Mouse (Mus musculus): ENCODE results near the gene Hbs1l. TPM values are rescaled to one million over a fixed set of nuclear protein-coding genes. Genes with fewer than 3 reads are reported as not detected.
A peak's percentile ranks its signal among the peaks of the same experiment; 100 is the strongest.

The Hbs1l gene
- polyA plus RNA-seq, 1 experiment: 27.4 TPM

DNA sequence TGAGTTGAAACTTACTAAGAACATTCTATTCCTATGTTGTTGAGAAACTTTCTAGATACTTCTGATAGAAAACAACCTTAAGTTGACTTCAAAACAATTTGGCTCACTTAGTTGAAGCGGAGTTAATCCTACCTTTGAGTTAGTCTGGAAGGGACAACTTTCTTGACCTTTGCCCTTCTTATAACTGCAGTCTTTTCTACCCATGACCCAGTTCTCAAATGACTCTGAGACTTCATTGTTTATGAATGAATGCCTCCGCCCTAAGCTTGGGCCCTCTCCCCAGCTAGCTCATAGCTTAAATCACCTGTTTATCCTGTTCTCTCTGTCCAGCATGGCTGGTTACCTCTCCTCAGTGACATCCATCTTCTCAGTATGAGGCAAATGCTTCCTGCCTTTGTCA lies 73.8 kb downstream of the Hbs1l start:
- Histone ChIP-seq H3K4me1 (ENCODE audit: control insufficient read depth, insufficient read depth, low read length) (no peaks in the 10 kb centered on the region), H3K27ac (ENCODE audit: insufficient read depth, low read depth, low read length) (no peak overlapping the region), H3K4me3 (ENCODE audit: insufficient read depth, low read length) (no peak overlapping the region)
- TF ChIP-seq POLR2A (IDR thresholded peaks at IDR 0.05; ENCODE audit: borderline replicate concordance, low read depth, low read length): no peak
- TF ChIP-seq CTCF (IDR thresholded peaks at IDR 0.05; ENCODE audit: low read depth, low read length): no peak

DNA sequence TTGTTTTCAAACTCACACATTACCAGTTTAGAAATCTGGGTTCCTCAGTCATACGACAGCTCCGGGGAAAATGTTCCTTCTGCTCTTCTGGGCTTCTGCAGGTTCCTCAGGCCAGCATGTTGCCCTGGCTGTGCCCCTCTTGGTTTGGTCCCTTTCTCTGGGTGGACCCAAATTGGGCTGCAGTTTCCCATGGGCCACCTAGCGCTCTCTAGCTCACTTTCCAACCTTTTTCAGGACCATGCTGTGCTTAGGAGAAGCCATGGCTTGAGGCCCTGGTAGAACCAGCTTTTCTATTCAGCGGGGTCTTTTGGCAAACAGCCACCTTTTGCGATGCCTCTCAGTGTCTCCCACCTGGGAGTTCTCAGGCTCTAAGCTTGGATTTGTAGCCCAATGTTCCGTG lies 76.5 kb downstream of the Hbs1l start:
- TF ChIP-seq POLR2A (IDR thresholded peaks at IDR 0.05; ENCODE audit: borderline replicate concordance, low read depth, low read length): no peak
- no peak for TF ChIP-seq CTCF (IDR thresholded peaks at IDR 0.05; ENCODE audit: low read depth, low read length)
- peaks cover 8% of the 10 kb centered on the region for H3K4me1 ChIP-seq (ENCODE audit: control insufficient read depth, insufficient read depth, low read length)
- H3K27ac ChIP-seq (ENCODE audit: insufficient read depth, low read depth, low read length): no peak overlapping the region

DNA sequence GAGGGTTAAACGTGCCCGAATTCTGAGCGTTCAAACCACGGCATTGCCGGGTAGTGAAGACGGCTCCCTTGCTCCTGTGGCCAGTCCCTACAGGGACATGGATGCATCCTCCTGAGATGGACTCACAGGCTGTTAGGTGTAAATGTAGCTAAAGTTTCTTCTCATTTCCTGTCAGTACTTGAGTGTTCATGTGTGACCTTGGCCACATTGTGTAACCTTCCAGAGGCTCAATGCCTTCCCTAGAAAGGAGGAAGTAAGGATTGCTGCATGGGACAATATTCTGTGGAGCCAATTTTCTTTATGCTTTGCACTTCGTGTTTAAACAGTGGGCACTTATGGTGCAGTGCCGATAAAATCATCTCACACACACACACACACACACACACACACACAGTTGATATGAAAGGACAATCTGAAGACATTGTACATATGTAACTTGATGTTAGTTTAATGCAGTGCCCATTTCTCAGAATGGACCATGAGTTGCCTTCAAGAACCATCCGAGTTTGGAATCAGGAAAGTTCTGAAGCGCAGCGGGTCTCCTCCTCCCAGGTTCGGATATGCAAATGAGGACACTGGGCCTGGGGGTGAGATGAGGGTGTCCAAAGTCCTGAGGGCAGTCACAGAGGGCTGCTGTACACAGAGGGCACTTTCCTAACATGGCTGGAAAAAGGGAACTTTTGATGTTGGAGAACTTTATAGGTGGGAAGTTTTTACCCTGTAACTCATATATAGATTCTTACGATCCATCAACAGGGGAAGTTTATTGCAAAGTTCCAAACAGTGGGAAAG lies 81.1 kb downstream of the Hbs1l start, which contains the start of gene Aldh8a1:
Gene Aldh8a1 (plus strand): TSS at position 610 of the 792 bp plus-strand sequence.
- peak within 1 kb of the TSS; percentile 31; the same call in 1 of the 2 replicates for H3K27ac ChIP-seq (ENCODE audit: insufficient read depth, low read depth, low read length)
- TF ChIP-seq CTCF (IDR thresholded peaks at IDR 0.05; ENCODE audit: low read depth, low read length) (no peak), POLR2A (IDR thresholded peaks at IDR 0.05; ENCODE audit: borderline replicate concordance, low read depth, low read length) (no peak)
- H3K4me3 ChIP-seq (ENCODE audit: insufficient read depth, low read length): no peak within 1 kb of the TSS
- H3K4me1 ChIP-seq (ENCODE audit: control insufficient read depth, insufficient read depth, low read length): peaks cover 8% of the 10 kb centered on the region

More for the DNA sequence above, 76.5 kb downstream of the Hbs1l start:
- no peak overlapping the region for H3K4me3 ChIP-seq (ENCODE audit: insufficient read depth, low read length)

DNA sequence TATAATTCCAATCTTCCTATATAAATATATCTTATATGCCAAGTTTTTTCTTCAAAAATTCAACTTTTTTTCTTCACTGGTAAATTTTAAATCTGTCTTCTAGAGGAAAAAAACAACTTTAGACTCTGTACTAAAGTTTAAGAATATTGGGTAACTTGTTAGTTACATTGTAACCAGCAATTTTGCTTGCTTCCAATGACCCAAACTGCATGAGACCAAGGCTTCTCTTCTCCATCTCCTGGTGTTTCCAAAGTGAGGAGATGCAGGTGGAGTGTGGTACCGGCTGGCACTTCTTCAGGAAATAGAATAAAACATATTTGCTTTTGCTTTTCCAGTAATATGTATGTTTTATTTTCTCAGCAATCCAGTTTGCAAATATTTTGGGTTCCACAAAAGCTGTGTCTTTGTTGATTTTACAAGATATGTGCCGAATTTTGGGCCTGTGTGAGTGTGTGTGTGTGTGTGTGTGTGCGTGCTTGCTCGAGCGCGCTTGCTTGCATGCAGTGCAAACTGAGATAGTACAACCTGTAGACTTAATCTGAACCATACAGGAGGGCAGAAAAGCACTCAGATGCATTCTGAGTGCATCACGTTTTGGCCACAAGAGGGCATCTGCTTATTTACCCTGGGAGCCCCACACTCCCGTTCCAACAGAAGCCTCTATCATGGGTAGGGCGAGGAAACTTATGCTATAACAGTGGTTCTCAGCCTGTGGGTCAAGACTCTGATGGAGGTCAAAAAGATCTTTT lies 82.6 kb downstream of the Hbs1l start:
- Histone ChIP-seq H3K4me3 (ENCODE audit: insufficient read depth, low read length) (no peak overlapping the region), H3K27ac (ENCODE audit: insufficient read depth, low read depth, low read length) (no peak overlapping the region), H3K4me1 (ENCODE audit: control insufficient read depth, insufficient read depth, low read length) (peaks cover 8% of the 10 kb centered on the region)
- TF ChIP-seq POLR2A (IDR thresholded peaks at IDR 0.05; ENCODE audit: borderline replicate concordance, low read depth, low read length) (no peak), CTCF (IDR thresholded peaks at IDR 0.05; ENCODE audit: low read depth, low read length) (peak; percentile 60; the same call in 1 of the 2 replicates)

DNA sequence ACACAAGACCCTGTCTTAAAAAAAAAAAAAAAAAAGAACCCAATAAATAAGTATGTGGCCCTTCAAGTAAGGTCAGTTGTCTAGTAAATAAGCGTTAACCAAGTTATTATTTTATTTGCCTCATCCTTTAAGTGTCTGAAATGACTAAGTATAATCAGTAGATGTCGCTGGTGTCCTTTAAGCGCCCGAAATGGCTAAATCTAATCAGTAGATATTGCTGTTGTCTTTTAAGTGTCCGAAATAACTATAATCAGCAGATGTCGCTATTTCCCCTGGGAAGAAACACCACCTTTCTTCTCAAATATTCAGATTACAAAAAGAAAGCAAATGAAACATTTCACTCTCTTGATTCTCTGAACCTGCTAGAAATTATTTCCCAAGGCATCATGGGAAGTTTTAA lies 87.1 kb downstream of the Hbs1l start:
- TF ChIP-seq POLR2A (IDR thresholded peaks at IDR 0.05; ENCODE audit: borderline replicate concordance, low read depth, low read length) (no peak), CTCF (IDR thresholded peaks at IDR 0.05; ENCODE audit: low read depth, low read length) (no peak)
- Histone ChIP-seq H3K4me1 (ENCODE audit: control insufficient read depth, insufficient read depth, low read length) (no peaks in the 10 kb centered on the region), H3K27ac (ENCODE audit: insufficient read depth, low read depth, low read length) (no peak overlapping the region), H3K4me3 (ENCODE audit: insufficient read depth, low read length) (no peak overlapping the region)

DNA sequence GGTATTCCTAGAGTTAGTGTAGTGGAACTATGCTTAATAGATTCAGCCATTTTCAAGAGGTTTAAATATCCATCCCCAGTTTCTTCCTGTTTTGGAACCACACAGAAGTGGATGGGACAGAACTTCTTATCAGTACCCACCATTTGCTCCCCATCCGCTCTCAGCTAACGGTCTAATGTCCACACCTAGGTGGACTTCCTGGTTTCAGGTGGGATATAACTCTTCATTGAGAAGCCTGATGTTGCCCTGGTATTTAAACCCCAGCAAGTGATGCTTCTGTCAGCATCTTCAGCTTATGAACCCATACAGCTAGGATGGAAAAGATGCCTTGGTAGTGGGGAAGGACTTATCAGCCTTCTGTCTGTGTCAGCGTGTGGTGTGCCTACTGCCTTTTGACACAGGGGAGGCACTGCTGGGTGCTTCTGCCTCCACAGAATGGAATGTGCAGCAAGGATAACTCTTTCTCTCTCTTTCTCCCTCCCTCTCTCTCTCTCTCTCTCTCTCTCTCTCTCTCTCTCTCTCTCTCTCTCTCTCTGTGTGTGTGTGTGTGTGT lies 89.4 kb downstream of the Hbs1l start:
- Histone ChIP-seq H3K4me3 (ENCODE audit: insufficient read depth, low read length) (no peak overlapping the region), H3K27ac (ENCODE audit: insufficient read depth, low read depth, low read length) (no peak overlapping the region), H3K4me1 (ENCODE audit: control insufficient read depth, insufficient read depth, low read length) (no peaks in the 10 kb centered on the region)
- TF ChIP-seq POLR2A (IDR thresholded peaks at IDR 0.05; ENCODE audit: borderline replicate concordance, low read depth, low read length) (no peak), CTCF (IDR thresholded peaks at IDR 0.05; ENCODE audit: low read depth, low read length) (no peak)

DNA sequence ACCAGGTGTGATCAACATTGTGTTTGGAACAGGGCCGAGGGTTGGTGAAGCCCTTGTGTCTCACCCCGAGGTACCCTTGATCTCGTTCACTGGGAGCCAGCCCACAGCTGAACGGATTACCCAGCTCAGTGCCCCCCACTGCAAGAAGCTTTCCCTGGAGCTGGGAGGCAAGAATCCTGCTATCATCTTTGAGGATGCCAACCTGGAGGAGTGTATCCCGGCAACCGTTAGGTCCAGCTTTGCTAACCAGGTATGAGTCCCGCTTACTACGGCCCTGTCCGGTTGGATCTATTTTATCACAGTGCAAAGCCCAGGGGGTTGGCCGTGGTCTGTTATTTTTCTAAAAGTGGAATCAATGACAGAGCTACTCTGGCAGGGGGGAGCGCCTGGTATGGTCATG lies 93.3 kb downstream of the Hbs1l start:
- H3K4me1 ChIP-seq (ENCODE audit: control insufficient read depth, insufficient read depth, low read length): no peaks in the 10 kb centered on the region
- TF ChIP-seq CTCF (IDR thresholded peaks at IDR 0.05; ENCODE audit: low read depth, low read length) (no peak), POLR2A (IDR thresholded peaks at IDR 0.05; ENCODE audit: borderline replicate concordance, low read depth, low read length) (no peak)
- no peak overlapping the region for H3K27ac ChIP-seq (ENCODE audit: insufficient read depth, low read depth, low read length)
- no peak overlapping the region for H3K4me3 ChIP-seq (ENCODE audit: insufficient read depth, low read length)

DNA sequence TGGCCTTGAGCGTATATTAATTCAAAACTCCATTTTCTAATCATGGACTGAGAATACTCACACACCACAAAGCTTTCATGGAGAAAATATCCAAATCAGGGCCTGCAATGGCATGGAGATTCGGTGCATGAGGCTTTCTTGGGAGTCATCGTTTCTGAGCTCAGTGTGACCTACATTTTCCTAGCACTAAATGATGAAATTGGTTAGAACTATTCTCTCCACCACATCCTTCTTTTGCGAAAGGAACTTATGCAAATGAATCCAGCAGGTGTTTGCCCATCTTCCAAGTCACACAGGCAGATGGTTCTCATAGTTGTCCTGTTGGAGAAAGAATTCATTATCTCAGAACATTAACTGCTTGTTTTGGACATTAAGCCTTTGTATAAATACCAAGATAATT lies 94.7 kb downstream of the Hbs1l start:
- TF ChIP-seq POLR2A (IDR thresholded peaks at IDR 0.05; ENCODE audit: borderline replicate concordance, low read depth, low read length) (no peak), CTCF (IDR thresholded peaks at IDR 0.05; ENCODE audit: low read depth, low read length) (no peak)
- Histone ChIP-seq H3K27ac (ENCODE audit: insufficient read depth, low read depth, low read length) (no peak overlapping the region), H3K4me3 (ENCODE audit: insufficient read depth, low read length) (no peak overlapping the region), H3K4me1 (ENCODE audit: control insufficient read depth, insufficient read depth, low read length) (no peaks in the 10 kb centered on the region)

DNA sequence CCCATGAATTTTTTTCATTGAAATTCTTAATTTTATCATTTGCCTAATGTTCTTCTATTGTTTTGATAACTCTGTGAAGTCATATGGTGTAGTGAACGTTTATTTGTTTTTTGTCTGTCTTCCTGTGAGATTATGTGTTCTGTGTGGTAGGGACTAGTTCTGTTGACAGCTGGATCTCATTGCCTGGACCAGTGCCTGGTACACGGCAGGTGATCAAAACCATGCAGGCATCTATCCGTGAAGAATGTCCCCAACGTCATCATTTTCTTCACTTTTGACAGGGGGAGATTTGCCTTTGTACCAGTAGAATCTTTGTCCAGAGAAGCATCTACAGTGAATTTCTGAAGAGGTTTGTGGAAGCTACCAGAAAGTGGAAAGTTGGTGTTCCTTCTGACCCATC lies 95.5 kb downstream of the Hbs1l start:
- H3K27ac ChIP-seq (ENCODE audit: insufficient read depth, low read depth, low read length): no peak overlapping the region
- no peak overlapping the region for H3K4me3 ChIP-seq (ENCODE audit: insufficient read depth, low read length)
- H3K4me1 ChIP-seq (ENCODE audit: control insufficient read depth, insufficient read depth, low read length): no peaks in the 10 kb centered on the region
- no peak for TF ChIP-seq POLR2A (IDR thresholded peaks at IDR 0.05; ENCODE audit: borderline replicate concordance, low read depth, low read length)
- no peak for TF ChIP-seq CTCF (IDR thresholded peaks at IDR 0.05; ENCODE audit: low read depth, low read length)

DNA sequence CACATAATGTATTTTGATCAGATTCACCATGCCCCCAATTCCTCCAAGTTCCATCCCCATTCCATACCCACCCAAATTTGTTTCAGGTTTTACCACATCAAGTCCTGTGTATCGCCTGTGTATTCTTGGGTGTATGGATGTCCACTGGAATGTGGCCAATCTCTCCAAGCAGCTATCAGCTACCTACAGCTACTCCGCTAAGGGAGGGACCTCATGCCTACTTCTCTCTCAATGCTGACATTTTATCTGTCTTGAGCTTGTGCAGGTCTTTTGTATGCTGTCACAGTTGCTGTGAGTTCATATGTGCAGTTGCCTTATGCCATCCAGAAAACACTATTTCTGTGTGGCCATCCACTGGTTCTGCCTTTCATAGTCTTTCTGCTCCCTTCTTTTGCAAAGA lies 97.6 kb downstream of the Hbs1l start:
- TF ChIP-seq CTCF (IDR thresholded peaks at IDR 0.05; ENCODE audit: low read depth, low read length): no peak
- TF ChIP-seq POLR2A (IDR thresholded peaks at IDR 0.05; ENCODE audit: borderline replicate concordance, low read depth, low read length): no peak
- H3K27ac ChIP-seq (ENCODE audit: insufficient read depth, low read depth, low read length): no peak overlapping the region
- no peak overlapping the region for H3K4me3 ChIP-seq (ENCODE audit: insufficient read depth, low read length)
- no peaks in the 10 kb centered on the region for H3K4me1 ChIP-seq (ENCODE audit: control insufficient read depth, insufficient read depth, low read length)

Data from bone marrow macrophage, adult 2 months (primary cell).